Mouse (Mus musculus) lung, postnatal 36 days (tissue): Measurements from ENCODE around the gene Olfr71.

Source experiments
- DNase-seq: peaks from one replicate; pipeline ENCODE4 v3.0.0; 2022; ENCODE audit warnings: mixed read lengths

Olfr71 gene

GRCm38 (mm10) chr4:43655656-43656338, 54.3 kb downstream of the Olfr71 start:
- no peak for DNase-seq
